Mouse (Mus musculus) lung, adult 2 months (tissue): Measurements from ENCODE around the gene Crocc.

ENCODE experiments used
- CTCF ChIP-seq: fragments of 200-500 bp; IDR thresholded peaks from 2 replicates; pipeline ENCODE4 v1.5.1; 2011; ENCODE audit warnings: mild to moderate bottlenecking, low read length, control low read depth; ENCODE audit not compliant: insufficient read depth
- POLR2A ChIP-seq: fragments of 200-500 bp; IDR thresholded peaks from 2 replicates; pipeline ENCODE4 v1.6.1; 2011; ENCODE audit warnings: low read depth, mild to moderate bottlenecking, control low read depth, low read length, borderline replicate concordance; ENCODE audit errors: extremely low read depth

DNA sequence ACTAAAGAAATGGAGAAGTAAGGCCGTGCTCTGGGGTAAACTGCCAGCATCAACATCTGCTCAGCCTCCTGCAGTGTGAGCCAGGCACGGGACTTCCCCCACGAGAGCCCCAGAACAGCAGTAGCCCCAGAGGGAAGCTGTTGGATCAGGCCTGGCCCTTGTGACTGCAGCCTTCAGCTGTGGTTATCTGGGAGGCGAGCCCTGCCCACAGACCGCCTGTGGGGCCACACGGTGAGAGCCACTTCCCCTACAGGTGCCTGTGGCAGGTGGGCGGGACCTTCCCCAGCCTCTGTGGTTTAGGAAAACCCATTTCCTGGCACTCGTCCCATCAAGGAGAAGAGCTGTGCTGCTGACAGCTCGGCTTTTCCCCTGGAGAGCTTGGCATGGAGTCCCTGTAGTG lies 76.9 kb downstream of the Crocc start:
- TF ChIP-seq POLR2A, result no peak
- no peak for TF ChIP-seq CTCF
